Mouse (Mus musculus): ENCODE measurements around the gene Orm2. TPM values are rescaled to one million over a fixed set of nuclear protein-coding genes. Genes with fewer than 3 reads are reported as not detected.

The Orm2 gene
- polyA plus RNA-seq (2012; rRNA removed), result not detected in 2 replicates

DNA sequence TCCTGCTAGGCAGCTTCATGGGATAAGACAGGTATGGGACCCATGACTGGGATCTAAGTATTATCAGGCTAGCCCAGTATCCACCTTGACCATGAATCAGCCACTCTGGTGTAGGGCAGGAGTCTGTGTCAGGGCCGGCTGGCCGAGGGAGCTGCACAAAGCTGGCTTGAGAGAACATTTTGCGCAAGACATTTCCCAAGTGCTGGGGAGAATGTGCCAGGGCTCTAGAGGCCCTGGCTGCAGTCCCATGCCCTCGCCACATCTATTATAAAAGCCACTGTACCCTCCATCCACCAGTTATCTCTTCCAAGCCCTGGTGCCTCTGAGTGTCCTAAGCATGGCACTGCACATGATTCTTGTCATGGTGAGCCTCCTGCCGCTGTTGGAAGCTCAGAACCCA, at the start of gene Orm2:
TSS of gene Orm2 (plus strand) at position 300 of the 400 bp plus-strand sequence.

DNA sequence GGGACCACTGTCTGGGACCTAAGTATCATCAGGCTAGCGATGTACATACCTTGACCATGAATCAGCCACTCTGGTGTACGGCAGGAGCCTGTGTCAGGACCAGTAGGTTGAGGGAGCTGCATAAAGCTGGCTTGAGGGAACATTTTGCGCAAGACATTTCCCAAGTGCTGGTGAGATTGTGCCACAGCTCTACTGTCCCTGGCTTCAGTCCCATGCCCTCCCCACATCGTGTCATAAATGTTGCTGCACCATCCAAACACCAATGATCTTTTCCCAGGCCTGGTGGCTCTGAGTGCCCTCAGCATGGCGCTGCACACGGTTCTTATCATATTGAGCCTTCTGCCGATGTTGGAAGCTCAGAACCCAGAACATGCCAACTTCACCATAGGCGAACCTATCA, 18.0 kb upstream of the Orm2 start, which contains the start of gene Orm1:
TSS of gene Orm1 (plus strand) at position 266 of the 400 bp plus-strand sequence.

DNA sequence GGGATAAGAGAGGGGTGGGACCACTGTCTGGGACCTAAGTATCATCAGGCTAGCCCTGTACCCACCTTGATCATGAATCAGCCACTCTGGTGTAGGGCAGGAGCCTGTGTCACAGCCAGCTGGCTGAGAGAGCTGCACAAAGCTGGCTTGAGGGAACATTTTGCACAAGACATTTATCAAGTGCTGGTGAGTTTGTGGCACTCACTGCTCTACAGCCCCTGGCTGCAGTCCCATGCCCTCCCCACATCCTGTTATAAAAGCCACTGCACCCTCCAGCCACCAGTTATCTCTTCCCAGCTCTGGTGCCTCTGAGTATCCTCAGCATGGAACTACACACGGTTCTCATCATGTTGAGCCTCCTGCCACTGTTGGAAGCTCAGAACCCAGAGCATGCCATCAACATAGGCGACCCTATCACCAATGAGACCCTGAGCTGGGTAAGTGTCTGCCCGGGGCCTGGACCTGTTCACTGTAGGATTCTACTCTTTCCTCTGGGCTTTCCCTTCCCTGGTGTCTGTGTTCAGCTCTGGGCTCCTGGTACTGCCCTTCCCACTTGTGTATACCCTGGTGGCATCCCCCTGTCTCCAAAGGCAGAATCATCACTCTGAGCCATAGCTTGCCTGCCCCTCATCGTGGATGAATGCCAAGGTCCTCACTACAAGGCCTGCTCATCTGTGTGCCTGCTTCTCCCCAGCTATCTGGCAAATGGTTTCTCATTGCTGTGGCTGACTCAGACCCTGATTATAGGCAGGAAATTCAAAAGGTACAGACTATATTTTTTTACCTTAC, 6.2 kb upstream of the Orm2 start, which contains the start of gene Orm3:
TSS of gene Orm3 (plus strand) at position 286 of the 789 bp plus-strand sequence.

DNA sequence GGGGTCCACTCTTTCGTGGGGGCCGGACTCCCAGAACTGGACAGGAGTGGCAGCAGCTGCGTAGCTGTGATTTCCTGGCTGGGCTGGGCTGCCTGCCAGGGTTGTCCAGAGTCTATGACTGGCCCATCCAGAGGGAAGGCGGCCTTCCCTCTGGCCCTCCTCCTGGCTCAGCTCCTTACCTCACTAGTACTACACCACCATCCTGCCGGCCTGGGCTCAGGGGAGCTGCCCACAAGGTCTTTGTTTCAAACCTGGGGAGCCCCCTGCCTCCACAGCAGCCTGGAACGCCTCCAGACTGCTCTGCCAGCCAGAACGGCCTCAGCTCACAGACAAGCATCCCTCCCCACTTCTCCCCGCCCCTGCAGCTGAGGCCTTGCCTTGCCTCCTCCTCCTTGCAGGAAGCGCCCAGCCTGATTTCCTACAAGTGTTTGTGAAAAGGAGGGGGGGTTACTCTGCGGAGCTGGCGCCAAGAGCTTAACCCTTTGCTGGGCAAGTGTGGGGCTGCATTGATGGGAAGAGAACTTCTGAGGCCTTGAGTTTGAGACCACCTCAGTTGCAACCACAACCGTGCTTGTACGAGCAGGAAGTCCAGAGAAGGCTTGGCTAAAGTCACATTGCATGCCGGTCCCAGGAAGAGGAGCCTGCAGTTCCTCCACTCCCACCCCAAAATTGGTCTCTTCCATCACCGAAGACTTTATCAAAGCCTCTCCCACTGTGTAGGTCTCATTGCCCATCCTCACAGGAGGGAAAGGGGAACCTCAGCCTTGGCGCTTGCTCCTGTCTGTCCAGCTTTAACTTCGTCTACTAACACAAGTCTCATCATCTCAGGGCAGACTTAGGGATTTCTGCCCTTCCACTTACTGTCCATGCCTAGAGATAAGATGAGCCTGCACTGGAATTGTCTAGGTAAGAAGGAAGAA, 41.1 kb downstream of the Orm2 start, which contains the start of gene Akna:
TSS of gene Akna (minus strand) at position 315 of the 920 bp plus-strand sequence.

Other genes starting within 250 kb of the Orm2 start
- 727 and 808 TPM in 2 replicates for gene Ambp, start 207.7 kb upstream of the Orm2 start, polyA plus RNA-seq (2012; rRNA removed)
- 5.2 and 5.5 TPM in 2 replicates for gene Kif12, start 190.3 kb upstream of the Orm2 start, polyA plus RNA-seq (2012; rRNA removed)
- 3.5 and 3.7 TPM in 2 replicates for gene Col27a1, start 148.4 kb upstream of the Orm2 start, polyA plus RNA-seq (2012; rRNA removed)
- 0.03 TPM in 1 of 2 replicates, not detected in the other for gene Orm1, start 17.9 kb upstream of the Orm2 start, polyA plus RNA-seq (2012; rRNA removed)
- gene Orm3, start 6.3 kb upstream of the Orm2 start, polyA plus RNA-seq (2012; rRNA removed), result not detected in 2 replicates
- 1.7 and 2.4 TPM in 2 replicates for gene Akna, start 40.9 kb downstream of the Orm2 start, polyA plus RNA-seq (2012; rRNA removed)
- 0.55 and 0.63 TPM in 2 replicates for gene Whrn, start 133.5 kb downstream of the Orm2 start, polyA plus RNA-seq (2012; rRNA removed)
- gene Atp6v1g1, start 182.3 kb downstream of the Orm2 start, polyA plus RNA-seq (2012; rRNA removed), result 42.6 and 50.0 TPM in 2 replicates
- 4.2 and 5.5 TPM in 2 replicates for gene Tmem268, start 196.3 kb downstream of the Orm2 start, polyA plus RNA-seq (2012; rRNA removed)
- gene Gm11213, start 242.8 kb downstream of the Orm2 start, polyA plus RNA-seq (2012; rRNA removed), result not detected in 2 replicates